Mouse (Mus musculus): ENCODE data around the gene Tmem210. TPM values are rescaled to one million over a fixed set of nuclear protein-coding genes. Genes with fewer than 3 reads are reported as not detected.
A peak's percentile ranks its signal among the peaks of the same experiment; 100 is the strongest.

Tmem210 gene
- not detected in 2 replicates for polyA plus RNA-seq (2016; fragmentation: Nextera tagmentation; extraction: Ambion mirVana)

GRCm38 (mm10) chr2:25287927-25288649 lies at the start of gene Tmem210:
TSS of gene Tmem210 (plus strand) at chr2:25288145.
- WGBS: 88% methylated on average over 6 of the region's 6 CpGs
- no peaks in the 10 kb centered on the region for H3K9me3 ChIP-seq
- H3K4me1 ChIP-seq: peaks cover 32% of the 10 kb centered on the region
- peaks cover 37% of the 10 kb centered on the region for H3K36me3 ChIP-seq (replicated peaks)
- H3K4me3 ChIP-seq: no peak within 1 kb of the TSS
- no peak for DNase-seq (ENCODE audit: low spot score)
- peaks cover 68% of the 10 kb centered on the region for H3K27me3 ChIP-seq (replicated peaks; ENCODE audit: low read depth, poor library complexity, severe bottlenecking)
- no peak within 1 kb of the TSS for H3K27ac ChIP-seq (replicated peaks)

- no peak for DNase-seq (ENCODE audit: low spot score)
- 86% methylated on average over 3 of the region's 3 CpGs for WGBS
- H3K4me3 ChIP-seq: peak overlapping the region; percentile 1; the same call in 1 of the 2 replicates
- H3K9me3 ChIP-seq: no peaks in the 10 kb centered on the region
- H3K4me1 ChIP-seq: peaks cover 38% of the 10 kb centered on the region
- 0 out of 2 replicates have a peak, but pooled peaks cover under 1% of the 10 kb centered on the region for H3K36me3 ChIP-seq (replicated peaks)
- peaks cover 49% of the 10 kb centered on the region for H3K27me3 ChIP-seq (replicated peaks; ENCODE audit: low read depth, poor library complexity, severe bottlenecking)
- no peak overlapping the region for H3K27ac ChIP-seq (replicated peaks)
Observed at GRCm38 (mm10) chr2:25239766-25240165, 48.2 kb upstream of the Tmem210 start.

GRCm38 (mm10) chr2:25240310-25240709 lies 47.6 kb upstream of the Tmem210 start:
- Histone ChIP-seq H3K27me3 (replicated peaks; ENCODE audit: low read depth, poor library complexity, severe bottlenecking) (peaks cover 48% of the 10 kb centered on the region), H3K4me1 (peaks cover 38% of the 10 kb centered on the region), H3K36me3 (replicated peaks) (peaks cover 5% of the 10 kb centered on the region; the same call in 1 of the 2 replicates), H3K27ac (replicated peaks) (peak overlapping the region; percentile 70; the same call in 1 of the 2 replicates), H3K9me3 (no peaks in the 10 kb centered on the region), H3K4me3 (peak overlapping the region; percentile 69)
- no peak for DNase-seq (ENCODE audit: low spot score)
- WGBS: 48% methylated on average over 8 of the region's 8 CpGs

GRCm38 (mm10) chr2:25240723-25241437 lies 47.1 kb upstream of the Tmem210 start:
- Histone ChIP-seq H3K9me3 (no peaks in the 10 kb centered on the region), H3K36me3 (replicated peaks) (peaks cover 11% of the 10 kb centered on the region), H3K27ac (replicated peaks) (peak overlapping the region; percentile 70; the same call in 1 of the 2 replicates), H3K4me3 (peak overlapping the region; percentile 69), H3K4me1 (peaks cover 38% of the 10 kb centered on the region), H3K27me3 (replicated peaks; ENCODE audit: low read depth, poor library complexity, severe bottlenecking) (peaks cover 48% of the 10 kb centered on the region)
- 1% methylated on average over 29 of the region's 29 CpGs for WGBS
- peak; percentile 81 for DNase-seq (ENCODE audit: low spot score)

- WGBS: 19% methylated on average over 6 of the region's 6 CpGs
- H3K9me3 ChIP-seq: no peaks in the 10 kb centered on the region
- peaks cover 36% of the 10 kb centered on the region for H3K4me1 ChIP-seq
- no peak for DNase-seq (ENCODE audit: low spot score)
- H3K27me3 ChIP-seq (replicated peaks; ENCODE audit: low read depth, poor library complexity, severe bottlenecking): peaks cover 48% of the 10 kb centered on the region
- peaks cover 16% of the 10 kb centered on the region for H3K36me3 ChIP-seq (replicated peaks)
- no peak overlapping the region; the same call in 1 of the 2 replicates for H3K27ac ChIP-seq (replicated peaks)
- peak overlapping the region; percentile 69 for H3K4me3 ChIP-seq
Observed at GRCm38 (mm10) chr2:25241438-25241775, 46.5 kb upstream of the Tmem210 start.

GRCm38 (mm10) chr2:25242101-25242506 lies 45.8 kb upstream of the Tmem210 start, which contains the start of the genes Rnf208 and Cysrt1:
TSS of gene Rnf208 (plus strand) at chr2:25242255.
TSS of gene Cysrt1 (minus strand) at chr2:25242452.
- peak within 1 kb of the TSS; percentile 72 for H3K27ac ChIP-seq (replicated peaks)

GRCm38 (mm10) chr2:25243342-25243741 lies 44.6 kb upstream of the Tmem210 start:
- WGBS: 78% methylated on average over 8 of the region's 8 CpGs
- H3K4me1 ChIP-seq: peaks cover 33% of the 10 kb centered on the region
- peaks cover 36% of the 10 kb centered on the region for H3K36me3 ChIP-seq (replicated peaks)
- H3K27ac ChIP-seq (replicated peaks): no peak overlapping the region
- DNase-seq (ENCODE audit: low spot score): no peak
- H3K27me3 ChIP-seq (replicated peaks; ENCODE audit: low read depth, poor library complexity, severe bottlenecking): peaks cover 48% of the 10 kb centered on the region
- peak overlapping the region; percentile 69; the same call in 1 of the 2 replicates for H3K4me3 ChIP-seq
- H3K9me3 ChIP-seq: no peaks in the 10 kb centered on the region

More at GRCm38 (mm10) chr2:25242101-25242506, 45.8 kb upstream of the Tmem210 start, which contains the start of the genes Rnf208 and Cysrt1:
- Histone ChIP-seq H3K27me3 (replicated peaks; ENCODE audit: low read depth, poor library complexity, severe bottlenecking) (peaks cover 48% of the 10 kb centered on the region), H3K36me3 (replicated peaks) (peaks cover 23% of the 10 kb centered on the region), H3K4me1 (peaks cover 33% of the 10 kb centered on the region), H3K4me3 (peak within 1 kb of the TSS; percentile 69), H3K9me3 (no peaks in the 10 kb centered on the region)
- WGBS: 1% methylated on average over 59 of the region's 59 CpGs
- DNase-seq (ENCODE audit: low spot score): peak; percentile 49

- DNase-seq (ENCODE audit: low spot score): no peak
- 90% methylated on average over 4 of the region's 4 CpGs for WGBS
Observed at GRCm38 (mm10) chr2:25244144-25244543, 43.8 kb upstream of the Tmem210 start.

GRCm38 (mm10) chr2:25246183-25247072 lies 41.5 kb upstream of the Tmem210 start, which contains the start of gene AL732309.1:
TSS of gene AL732309.1 (minus strand) at chr2:25246863.
- Histone ChIP-seq H3K27me3 (replicated peaks; ENCODE audit: low read depth, poor library complexity, severe bottlenecking) (peaks cover 29% of the 10 kb centered on the region), H3K36me3 (replicated peaks) (peaks cover 67% of the 10 kb centered on the region), H3K9me3 (no peaks in the 10 kb centered on the region), H3K4me3 (no peak within 1 kb of the TSS), H3K4me1 (peaks cover 19% of the 10 kb centered on the region), H3K27ac (replicated peaks) (no peak within 1 kb of the TSS)
- WGBS: 86% methylated on average over 10 of the region's 10 CpGs
- DNase-seq (ENCODE audit: low spot score): no peak

More at GRCm38 (mm10) chr2:25244144-25244543, 43.8 kb upstream of the Tmem210 start:
- Histone ChIP-seq H3K27me3 (replicated peaks; ENCODE audit: low read depth, poor library complexity, severe bottlenecking) (peaks cover 44% of the 10 kb centered on the region), H3K4me3 (no peak overlapping the region), H3K36me3 (replicated peaks) (peaks cover 44% of the 10 kb centered on the region), H3K9me3 (no peaks in the 10 kb centered on the region), H3K4me1 (peaks cover 33% of the 10 kb centered on the region), H3K27ac (replicated peaks) (no peak overlapping the region)

- H3K4me3 ChIP-seq: no peak overlapping the region
- H3K4me1 ChIP-seq: peaks cover 20% of the 10 kb centered on the region
- DNase-seq (ENCODE audit: low spot score): no peak
- H3K36me3 ChIP-seq (replicated peaks): peaks cover 63% of the 10 kb centered on the region
- no peaks in the 10 kb centered on the region for H3K9me3 ChIP-seq
- H3K27ac ChIP-seq (replicated peaks): no peak overlapping the region
- WGBS: 83% methylated on average over 1 of the region's 1 CpGs
- no peaks in the 10 kb centered on the region for H3K27me3 ChIP-seq (replicated peaks; ENCODE audit: low read depth, poor library complexity, severe bottlenecking)
Observed at GRCm38 (mm10) chr2:25252331-25252730, 35.6 kb upstream of the Tmem210 start.

- H3K4me1 ChIP-seq: peaks cover 20% of the 10 kb centered on the region
- H3K27me3 ChIP-seq (replicated peaks; ENCODE audit: low read depth, poor library complexity, severe bottlenecking): no peaks in the 10 kb centered on the region
- DNase-seq (ENCODE audit: low spot score): peak; percentile 95
- H3K9me3 ChIP-seq: no peaks in the 10 kb centered on the region
- peak within 1 kb of the TSS; percentile 93 for H3K27ac ChIP-seq (replicated peaks)
- H3K36me3 ChIP-seq (replicated peaks): peaks cover 33% of the 10 kb centered on the region
- peak within 1 kb of the TSS; percentile 99 for H3K4me3 ChIP-seq
- under 1% methylated on average over 39 of the region's 39 CpGs for WGBS
Observed at GRCm38 (mm10) chr2:25255284-25255779, 32.6 kb upstream of the Tmem210 start, which contains the start of gene Tmem203. TSS of gene Tmem203 (plus strand) at chr2:25255439.

Data from embryonic facial prominence, embryonic 10.5 days (tissue).